ENCODE assay signal across 8 mouse cellular contexts in genomic region chr5:113992339-113992831, GRCm38 (mm10). TPM values are rescaled to one million over a fixed set of nuclear protein-coding genes. Genes with fewer than 3 reads are reported as not detected.
DNase-seq lines count a peak whose midpoint lies in the region; ATAC-seq and TF ChIP-seq lines count a peak whose summit lies in the region.

No protein-coding gene starts in this region.

- H3K27me3 ChIP-seq in heart, embryonic 10.5 days (ENCODE audit: insufficient read depth, poor library complexity, severe bottlenecking) = no peaks in the 10 kb centered on the region
- H3K27me3 ChIP-seq in splenic B cell, adult 2 months (ENCODE audit: control insufficient read depth, insufficient read depth, low read length, poor library complexity, severe bottlenecking) = 0 out of 2 replicates have a peak, but pooled peaks cover under 1% of the 10 kb centered on the region

- peak overlapping the region; percentile 73; the same call in 1 of the 2 replicates for H3K27ac ChIP-seq in bone marrow, adult 2 months (ENCODE audit: control insufficient read depth, insufficient read depth, low read depth, low read length, poor library complexity)
- peak overlapping the region; percentile 99 for H3K27ac ChIP-seq in heart, embryonic 10.5 days

- 2% methylated on average over 12 of the region's 12 CpGs for WGBS in bone marrow, adult 2 months
- 22% methylated on average over 12 of the region's 12 CpGs for WGBS in heart, embryonic 10.5 days

- peak overlapping the region; percentile 87 for H3K4me3 ChIP-seq in bone marrow, adult 2 months (replicated peaks; ENCODE audit: control insufficient read depth, low read depth, low read length)
- peak overlapping the region; percentile 80 for H3K4me3 ChIP-seq in heart, embryonic 10.5 days

- no peak for TF ChIP-seq CTCF in bone marrow, adult 2 months (IDR thresholded peaks at IDR 0.05; ENCODE audit: control insufficient read depth, insufficient read depth, low read length)

- TF ChIP-seq POLR2A in bone marrow, adult 2 months (IDR thresholded peaks at IDR 0.05; ENCODE audit: borderline replicate concordance, control insufficient read depth, low read depth, low read length) = no peak

- ATAC-seq in megakaryocyte, adult 5-6 weeks (ENCODE audit: poor library complexity, severe bottlenecking) = peak; percentile 86

- no peaks in the 10 kb centered on the region for H3K9me3 ChIP-seq in heart, embryonic 10.5 days

- peak; percentile 46 to 48 for DNase-seq in cerebellum, postnatal 10 days
- no peak for DNase-seq in cerebellum, adult 11-12 months
- peak; percentile 81 for DNase-seq in heart, embryonic 10.5 days (ENCODE audit: low spot score)
- DNase-seq in kidney, postnatal 14 days = peak; percentile 57
- peak; percentile 90 for DNase-seq in splenic B cell, adult 2 months (ENCODE audit: low read depth, low spot score)
- no peak for DNase-seq in cerebellum, adult 8-10 months

- peaks cover 16% of the 10 kb centered on the region for H3K36me3 ChIP-seq in heart, embryonic 10.5 days
- peaks cover 2% of the 10 kb centered on the region; the same call in 1 of the 2 replicates for H3K36me3 ChIP-seq in splenic B cell, adult 2 months (ENCODE audit: control insufficient read depth, insufficient read depth, low read length, poor library complexity, severe bottlenecking)

- no peaks in the 10 kb centered on the region; the same call in 1 of the 2 replicates for H3K4me1 ChIP-seq in bone marrow, adult 2 months (ENCODE audit: control insufficient read depth, insufficient read depth, low read length)
- peaks cover 58% of the 10 kb centered on the region for H3K4me1 ChIP-seq in heart, embryonic 10.5 days

RNA-seq across cellular contexts. Expression of gene Ssh1, which starts 1.3 kb away (rescaled TPM):
- polyA plus RNA-seq in bone marrow, adult 2 months (2011; ENCODE audit: insufficient read depth, insufficient read length, low replicate concordance, missing spikeins) = 13.0 and 14.4 TPM in 2 replicates
- 16.7 and 18.3 TPM in 2 replicates for polyA plus RNA-seq in heart, embryonic 10.5 days (2016; fragmentation: Nextera tagmentation; extraction: Ambion mirVana)
- 10.2 and 10.4 TPM in 2 replicates for total RNA-seq in megakaryocyte, adult 5-6 weeks (2015)
- 4.7 and 4.9 TPM in 2 replicates for total RNA-seq in megakaryocyte, adult 5-6 weeks (2017)

RNA-seq across cellular contexts. Expression of gene Dao, which starts 11.1 kb away (rescaled TPM):
- polyA plus RNA-seq in bone marrow, adult 2 months (2011; ENCODE audit: insufficient read depth, insufficient read length, low replicate concordance, missing spikeins) = 1.6 TPM in 1 of 2 replicates, not detected in the other
- polyA plus RNA-seq in heart, embryonic 10.5 days (2016; fragmentation: Nextera tagmentation; extraction: Ambion mirVana) = not detected in 2 replicates
- not detected in 2 replicates for total RNA-seq in megakaryocyte, adult 5-6 weeks (2015)
- not detected in 2 replicates for total RNA-seq in megakaryocyte, adult 5-6 weeks (2017)

Comparison
In these comparisons a context has a peak if more than half of its experiments do, and no peak if none do; other contexts are left out.
1. DNase-seq: peak in cerebellum, postnatal 10 days (2 of 2), heart, embryonic 10.5 days (single experiment), kidney, postnatal 14 days (single experiment) and splenic B cell, adult 2 months (single experiment); none in cerebellum, adult 11-12 months (single experiment) and cerebellum, adult 8-10 months (single experiment).